Mouse (Mus musculus) intestine, embryonic 16.5 days (tissue): Measurements from ENCODE around the gene Wbp4. TPM values are rescaled to one million over a fixed set of nuclear protein-coding genes. Genes with fewer than 3 reads are reported as not detected.
"Not testable (repeated sequence)": the region's sequence is repeated elsewhere in the genome, so short reads cannot be mapped to it uniquely, and the experiment has no call there.

Experiments
- ATAC-seq: fragments of 200-750 bp; cut with Nextera tagmentation; 2 replicates; pipeline ENCODE4 v1.8.0; 2017; ENCODE audit warnings: moderate TSS enrichment, moderate library complexity
- H3K27ac ChIP-seq: fragments of 300-500 bp; sonication (generic); 2 replicates; pipeline ENCODE4 v1.5.1; 2014; ENCODE audit warnings: mild to moderate bottlenecking, low read length
- H3K27me3 ChIP-seq: fragments of 300-500 bp; sonication (generic); replicated peaks from 2 replicates; pipeline ENCODE4 v1.6.1; 2014; ENCODE audit warnings: low read length, control low read depth, mixed read lengths; ENCODE audit not compliant: control insufficient read depth, insufficient read depth
- H3K36me3 ChIP-seq: fragments of 300-500 bp; sonication (generic); 2 replicates; pipeline ENCODE4 v1.6.1; 2014; ENCODE audit warnings: low read length, control low read depth; ENCODE audit not compliant: control insufficient read depth, insufficient read depth
- H3K4me1 ChIP-seq: fragments of 300-500 bp; sonication (generic); 2 replicates; pipeline ENCODE4 v1.6.1; 2014; ENCODE audit warnings: low read length, control low read depth, mixed read lengths; ENCODE audit not compliant: control insufficient read depth, insufficient read depth
- H3K4me2 ChIP-seq: fragments of 300-500 bp; sonication (generic); 2 replicates; pipeline ENCODE4 v1.6.1; 2014; ENCODE audit warnings: low read depth, low read length, control low read depth
- H3K4me3 ChIP-seq: fragments of 300-500 bp; sonication (generic); 2 replicates; pipeline ENCODE4 v1.5.1; 2014; ENCODE audit warnings: mild to moderate bottlenecking, low read length
- H3K9ac ChIP-seq: fragments of 300-500 bp; sonication (generic); 2 replicates; pipeline ENCODE4 v1.6.1; 2014; ENCODE audit warnings: low read depth, low read length
- H3K9me3 ChIP-seq: fragments of 300-500 bp; sonication (generic); 2 replicates; pipeline ENCODE4 v1.6.1; 2016; ENCODE audit warnings: low read length, control low read depth; ENCODE audit not compliant: control insufficient read depth
- WGBS: fragments of 180-500 bp; shearing (Covaris S2); extraction: QIAGEN DNeasy Blood & Tissue Kit; methylation state at CpG from one replicate; pipeline ENCODE4 v1.1.7; 2014; 5-methylcytosine and 5-hydroxymethylcytosine counted together
- polyA plus RNA-seq: library from polyadenylated mRNA; unstranded; fragments of >200 nt; fragmentation: Nextera tagmentation; extraction: Ambion mirVana; gene quantifications from 2 replicates; pipeline ENCODE4 v1.2.1, GENCODE M21; 2015

Gene Wbp4
- 26.9 and 31.3 TPM in 2 replicates for polyA plus RNA-seq

GRCm38 (mm10) chr14:79481339-79482151 lies at the start of gene Wbp4:
Gene Wbp4, minus strand, starts transcription at chr14:79481520.
- WGBS = under 1% methylated on average over 76 of the region's 86 CpGs
- H3K36me3 ChIP-seq = no peaks in the 10 kb centered on the region
- peak within 1 kb of the TSS; percentile 100 for H3K27ac ChIP-seq
- peak; percentile 84 for ATAC-seq
- peak within 1 kb of the TSS; percentile 93 for H3K4me2 ChIP-seq
- peak within 1 kb of the TSS; percentile 99 for H3K4me3 ChIP-seq
- peaks cover 39% of the 10 kb centered on the region for H3K4me1 ChIP-seq
- H3K9ac ChIP-seq = peak within 1 kb of the TSS; percentile 100
- H3K27me3 ChIP-seq = no peaks in the 10 kb centered on the region
- no peaks in the 10 kb centered on the region for H3K9me3 ChIP-seq

DNA sequence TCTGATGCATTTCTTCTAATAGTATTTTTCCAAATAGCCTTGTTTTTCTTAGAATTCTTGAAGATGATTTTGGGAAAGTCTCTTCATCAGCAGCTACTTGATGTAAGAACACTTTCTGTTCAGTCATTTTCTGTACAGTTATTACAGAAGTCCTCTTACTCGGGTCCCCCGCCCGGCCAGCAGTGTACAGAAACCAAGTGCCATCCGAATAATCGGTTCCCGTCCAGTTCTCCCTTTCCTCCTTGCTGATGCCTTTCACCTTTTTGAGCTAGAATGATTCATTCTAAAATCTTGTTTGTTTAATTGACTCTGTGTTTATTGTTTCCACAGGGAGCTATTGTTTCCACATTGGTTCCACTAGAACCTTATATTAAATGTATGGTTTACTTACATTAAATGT lies 49.4 kb upstream of the Wbp4 start:
- no peak overlapping the region for H3K27ac ChIP-seq
- no peak overlapping the region for H3K4me3 ChIP-seq
- no peaks in the 10 kb centered on the region for H3K27me3 ChIP-seq
- no peaks in the 10 kb centered on the region for H3K36me3 ChIP-seq
- H3K9me3 ChIP-seq = no peaks in the 10 kb centered on the region
- 92% methylated on average over 6 of the region's 6 CpGs for WGBS
- H3K4me2 ChIP-seq = no peak overlapping the region
- peaks cover 15% of the 10 kb centered on the region for H3K4me1 ChIP-seq
- ATAC-seq = no peak
- H3K9ac ChIP-seq = no peak overlapping the region

- Histone ChIP-seq H3K4me1 (peaks cover 15% of the 10 kb centered on the region), H3K4me3 (no peak overlapping the region), H3K9ac (no peak overlapping the region), H3K27ac (no peak overlapping the region), H3K9me3 (no peaks in the 10 kb centered on the region), H3K27me3 (no peaks in the 10 kb centered on the region), H3K4me2 (no peak overlapping the region), H3K36me3 (no peaks in the 10 kb centered on the region)
- WGBS = 77% methylated on average over 10 of the region's 10 CpGs
- ATAC-seq = 0 out of 2 replicates have a peak, but pooled peaks have one; percentile 24
Observed at GRCm38 (mm10) chr14:79529581-79530554, 48.5 kb upstream of the Wbp4 start.

DNA sequence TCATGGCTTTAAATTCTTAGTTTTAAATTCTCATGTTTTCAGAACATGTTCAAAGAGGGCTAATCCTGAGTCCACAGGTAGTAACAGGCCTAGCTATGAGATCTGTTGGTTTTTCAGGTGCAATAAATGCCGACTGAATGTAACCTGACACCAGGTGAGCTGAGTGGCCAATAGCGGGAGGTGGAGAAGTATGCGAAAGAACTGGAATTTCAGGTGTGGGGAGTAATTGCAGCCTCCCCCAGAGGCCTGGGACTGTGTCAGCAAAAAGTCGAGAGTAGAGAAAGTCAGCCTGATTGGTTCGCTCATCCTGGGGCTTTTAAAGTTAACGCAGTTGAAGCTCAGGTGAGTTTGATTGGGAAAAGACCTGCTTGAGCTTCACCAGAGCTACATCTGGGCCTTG lies 46.4 kb upstream of the Wbp4 start:
- no peak overlapping the region for H3K4me2 ChIP-seq
- no peak overlapping the region for H3K4me3 ChIP-seq
- H3K27me3 ChIP-seq = no peaks in the 10 kb centered on the region
- no peak overlapping the region for H3K9ac ChIP-seq
- H3K27ac ChIP-seq = no peak overlapping the region
- peaks cover 15% of the 10 kb centered on the region for H3K4me1 ChIP-seq
- H3K9me3 ChIP-seq = no peaks in the 10 kb centered on the region
- 39% methylated on average over 6 of the region's 6 CpGs for WGBS
- no peaks in the 10 kb centered on the region for H3K36me3 ChIP-seq
- peak; percentile 97 for ATAC-seq

GRCm38 (mm10) chr14:79526106-79526505 lies 44.8 kb upstream of the Wbp4 start:
- H3K36me3 ChIP-seq, H3K9ac ChIP-seq, H3K4me3 ChIP-seq, H3K27me3 ChIP-seq, H3K9me3 ChIP-seq, H3K4me2 ChIP-seq, H3K27ac ChIP-seq, ATAC-seq: not testable (repeated sequence)
- WGBS = 86% methylated on average over 12 of the region's 12 CpGs
- peaks cover 26% of the 10 kb centered on the region for H3K4me1 ChIP-seq

- 85% methylated on average over 9 of the region's 9 CpGs for WGBS
- peaks cover 36% of the 10 kb centered on the region for H3K4me1 ChIP-seq
- no peak overlapping the region for H3K4me3 ChIP-seq
- H3K36me3 ChIP-seq = no peaks in the 10 kb centered on the region
- no peaks in the 10 kb centered on the region for H3K27me3 ChIP-seq
- no peak for ATAC-seq
- no peak overlapping the region for H3K9ac ChIP-seq
- no peak overlapping the region for H3K27ac ChIP-seq
- H3K4me2 ChIP-seq = no peak overlapping the region
- no peaks in the 10 kb centered on the region for H3K9me3 ChIP-seq
Observed at GRCm38 (mm10) chr14:79522387-79522786, 41.1 kb upstream of the Wbp4 start.

GRCm38 (mm10) chr14:79521471-79522117 lies 40.3 kb upstream of the Wbp4 start:
- Histone ChIP-seq H3K9me3 (no peaks in the 10 kb centered on the region), H3K27me3 (no peaks in the 10 kb centered on the region), H3K36me3 (no peaks in the 10 kb centered on the region), H3K27ac (peak overlapping the region; percentile 45), H3K4me3 (no peak overlapping the region), H3K4me1 (peaks cover 30% of the 10 kb centered on the region), H3K4me2 (no peak overlapping the region), H3K9ac (no peak overlapping the region)
- ATAC-seq = no peak
- WGBS = 66% methylated on average over 6 of the region's 6 CpGs

- Histone ChIP-seq H3K9me3 (no peaks in the 10 kb centered on the region), H3K4me2 (no peak overlapping the region), H3K4me3 (no peak overlapping the region), H3K9ac (no peak overlapping the region), H3K36me3 (no peaks in the 10 kb centered on the region), H3K27ac (no peak overlapping the region; the same call in 1 of the 2 replicates), H3K27me3 (no peaks in the 10 kb centered on the region), H3K4me1 (peaks cover 30% of the 10 kb centered on the region)
- no peak for ATAC-seq
- 71% methylated on average over 1 of the region's 1 CpGs for whole genome bisulfite sequencing
Observed at GRCm38 (mm10) chr14:79521056-79521455, 39.7 kb upstream of the Wbp4 start.

GRCm38 (mm10) chr14:79520612-79521011 lies 39.3 kb upstream of the Wbp4 start:
- H3K4me3 ChIP-seq = no peak overlapping the region
- no peaks in the 10 kb centered on the region for H3K9me3 ChIP-seq
- H3K9ac ChIP-seq = no peak overlapping the region
- H3K4me2 ChIP-seq = no peak overlapping the region
- no peak overlapping the region for H3K27ac ChIP-seq
- H3K4me1 ChIP-seq = peaks cover 30% of the 10 kb centered on the region
- ATAC-seq = no peak
- H3K36me3 ChIP-seq = no peaks in the 10 kb centered on the region
- H3K27me3 ChIP-seq = no peaks in the 10 kb centered on the region
